Mouse (Mus musculus) CH12.LX (cell line): ENCODE data around the gene Ldlr. TPM values are rescaled to one million over a fixed set of nuclear protein-coding genes. Genes with fewer than 3 reads are reported as not detected.
A peak's percentile ranks its signal among the peaks of the same experiment; 100 is the strongest.

Source experiments
- DNase-seq: peaks from one replicate; pipeline ENCODE4 v3.0.0-alpha.2; 2013; ENCODE audit errors: extremely low read depth
- H3K27ac ChIP-seq: 2 replicates; pipeline ENCODE4 v1.5.1; 2012; ENCODE audit warnings: low read depth, mild to moderate bottlenecking, control low read depth, moderate library complexity; ENCODE audit not compliant: insufficient read depth
- H3K27me3 ChIP-seq: replicated peaks from 2 replicates; pipeline ENCODE3; 2012; ENCODE audit warnings: inconsistent platforms
- H3K36me3 ChIP-seq, 2 experiments: replicated peaks in 1 of 2; 2 replicates each; pipeline versions ENCODE3 to v1.6.1; 2012; ENCODE audit warnings: inconsistent platforms in 1 of 2, low read length in 1 of 2, mild to moderate bottlenecking in 1 of 2, mixed read lengths in 1 of 2, moderate library complexity in 1 of 2; ENCODE audit not compliant: control insufficient read depth in 1 of 2, insufficient read depth in 1 of 2
- H3K4me1 ChIP-seq, 2 experiments: 2 replicates each; pipeline ENCODE4 v1.6.1; 2012; ENCODE audit warnings: inconsistent platforms in 1 of 2, moderate library complexity in 1 of 2; ENCODE audit not compliant: insufficient read depth in 2 of 2, control insufficient read depth in 1 of 2
- H3K4me2 ChIP-seq: 2 replicates; pipeline ENCODE4 v1.6.1; 2012; ENCODE audit warnings: low read depth, mild to moderate bottlenecking, control low read depth; ENCODE audit not compliant: poor library complexity, insufficient read depth, severe bottlenecking
- H3K4me3 ChIP-seq, 3 experiments: fragments of 150-350 bp in 1 of 3; sonication (generic) in 1 of 3; replicated peaks in 1 of 3; 2 replicates each; pipeline versions ENCODE3 to v1.5.1; 2011 to 2012; ENCODE audit warnings: low read depth in 2 of 3, low read length in 2 of 3, mild to moderate bottlenecking in 2 of 3, moderate library complexity in 2 of 3, control low read depth in 1 of 3, improper control_type of control experiment in 1 of 3, inconsistent platforms in 1 of 3, mixed read lengths in 1 of 3; ENCODE audit not compliant: poor library complexity in 1 of 3
- H3K79me2 ChIP-seq: replicated peaks from 2 replicates; pipeline ENCODE4 v1.6.1; 2012; ENCODE audit warnings: mild to moderate bottlenecking, moderate library complexity; ENCODE audit not compliant: control insufficient read depth, poor library complexity, insufficient read depth, severe bottlenecking; ENCODE audit errors: extremely low read depth
- H3K9ac ChIP-seq: 2 replicates; pipeline ENCODE4 v1.6.1; 2012; ENCODE audit warnings: low read depth, mild to moderate bottlenecking, control low read depth, moderate library complexity; ENCODE audit not compliant: insufficient read depth
- H3K9me3 ChIP-seq: replicated peaks from 2 replicates; pipeline ENCODE3; 2012; ENCODE audit warnings: low read length, inconsistent platforms, mixed read lengths
- BHLHE40 ChIP-seq: IDR thresholded peaks from 2 replicates; pipeline ENCODE4 v1.6.1; 2011; ENCODE audit warnings: mild to moderate bottlenecking, low read depth, low read length, improper control_type of control experiment
- CHD2 ChIP-seq: IDR thresholded peaks from 2 replicates; pipeline ENCODE4 v1.6.1; 2011; ENCODE audit warnings: low read length, improper control_type of control experiment
- CTCF ChIP-seq, 2 experiments: IDR thresholded peaks in 1 of 2; conservative IDR thresholded peaks in 1 of 2; 2 replicates each; pipeline ENCODE4 v1.5.1; 2011 to 2012; ENCODE audit warnings: low read depth in 2 of 2, low read length in 2 of 2, improper control_type of control experiment in 1 of 2, inconsistent platforms in 1 of 2, mild to moderate bottlenecking in 1 of 2, moderate library complexity in 1 of 2
- ELF1 ChIP-seq: IDR thresholded peaks from 2 replicates; pipeline ENCODE4 v1.6.1; 2014; ENCODE audit warnings: low read depth, mild to moderate bottlenecking, inconsistent platforms, low read length, improper control_type of control experiment
- EP300 ChIP-seq: IDR thresholded peaks from 2 replicates; pipeline ENCODE4 v1.6.1; 2011; ENCODE audit warnings: low read length, improper control_type of control experiment
- ETS1 ChIP-seq: conservative IDR thresholded peaks from 2 replicates; pipeline ENCODE4 v1.6.1; 2012; ENCODE audit warnings: low read depth, mild to moderate bottlenecking, inconsistent platforms, low read length, improper control_type of control experiment, moderate library complexity
- GABPA ChIP-seq: IDR thresholded peaks from 2 replicates; pipeline ENCODE4 v1.6.1; 2012; ENCODE audit warnings: low read depth, low read length, improper control_type of control experiment, inconsistent platforms; ENCODE audit not compliant: insufficient replicate concordance
- IRF4 ChIP-seq: IDR thresholded peaks from 2 replicates; pipeline ENCODE4 v1.6.1; 2014; ENCODE audit warnings: low read depth, mild to moderate bottlenecking, inconsistent platforms, low read length, improper control_type of control experiment
- MAFK ChIP-seq: IDR thresholded peaks from 2 replicates; pipeline ENCODE4 v1.6.1; 2011; ENCODE audit warnings: low read length, improper control_type of control experiment; ENCODE audit not compliant: insufficient replicate concordance
- MAX ChIP-seq: IDR thresholded peaks from 2 replicates; pipeline ENCODE4 v1.6.1; 2011; ENCODE audit warnings: low read length, improper control_type of control experiment
- MAZ ChIP-seq: IDR thresholded peaks from 2 replicates; pipeline ENCODE4 v1.6.1; 2012; ENCODE audit warnings: low read depth, mild to moderate bottlenecking, inconsistent platforms, low read length, improper control_type of control experiment, moderate library complexity
- MEF2A ChIP-seq: IDR thresholded peaks from 2 replicates; pipeline ENCODE4 v1.6.1; 2014; ENCODE audit warnings: low read depth, mild to moderate bottlenecking, inconsistent platforms, low read length, improper control_type of control experiment, borderline replicate concordance
- MXI1 ChIP-seq: IDR thresholded peaks from 2 replicates; pipeline ENCODE4 v1.6.1; 2011; ENCODE audit warnings: mild to moderate bottlenecking, low read depth, low read length, improper control_type of control experiment
- MYC ChIP-seq: IDR thresholded peaks from 2 replicates; pipeline ENCODE4 v1.6.1; 2011; ENCODE audit warnings: low read depth, mild to moderate bottlenecking, improper control_type of control experiment, low read length
- NELFE ChIP-seq: IDR thresholded peaks from 2 replicates; pipeline ENCODE4 v1.6.1; 2011; ENCODE audit warnings: low read depth, low read length, improper control_type of control experiment
- NRF1 ChIP-seq: IDR thresholded peaks from 2 replicates; pipeline ENCODE4 v1.6.1; 2014; ENCODE audit warnings: low read depth, mild to moderate bottlenecking, inconsistent platforms, low read length, improper control_type of control experiment, moderate library complexity
- PAX5 ChIP-seq: IDR thresholded peaks from 2 replicates; pipeline ENCODE4 v1.6.1; 2012; ENCODE audit warnings: low read length, inconsistent platforms, mixed read lengths
- POLR2A ChIP-seq: IDR thresholded peaks from 2 replicates; pipeline ENCODE4 v1.6.1; 2011; ENCODE audit warnings: low read depth, mild to moderate bottlenecking, improper control_type of control experiment, low read length
- POLR2AphosphoS2 ChIP-seq: IDR thresholded peaks from 2 replicates; pipeline ENCODE4 v1.6.1; 2011; ENCODE audit warnings: low read depth, low read length, improper control_type of control experiment
- RAD21 ChIP-seq: IDR thresholded peaks from 2 replicates; pipeline ENCODE4 v1.6.1; 2011; ENCODE audit warnings: low read depth, mild to moderate bottlenecking, low read length, improper control_type of control experiment, moderate library complexity
- SIN3A ChIP-seq: IDR thresholded peaks from 2 replicates; pipeline ENCODE4 v1.6.1; 2012; ENCODE audit warnings: low read length, improper control_type of control experiment, inconsistent platforms
- TBP ChIP-seq: conservative IDR thresholded peaks from 2 replicates; pipeline ENCODE4 v1.6.1; 2011; ENCODE audit warnings: low read depth, low read length, improper control_type of control experiment
- TCF12 ChIP-seq: IDR thresholded peaks from 2 replicates; pipeline ENCODE4 v1.6.1; 2014; ENCODE audit warnings: low read depth, mild to moderate bottlenecking, inconsistent platforms, low read length, improper control_type of control experiment
- UBTF ChIP-seq: IDR thresholded peaks from 2 replicates; pipeline ENCODE4 v1.6.1; 2012; ENCODE audit warnings: low read depth, mild to moderate bottlenecking, inconsistent platforms, low read length, improper control_type of control experiment, moderate library complexity
- USF2 ChIP-seq: conservative IDR thresholded peaks from 2 replicates; pipeline ENCODE4 v1.6.1; 2011; ENCODE audit warnings: low read depth, low read length, improper control_type of control experiment
- ZMIZ1 ChIP-seq: IDR thresholded peaks from 2 replicates; pipeline ENCODE4 v1.6.1; 2012; ENCODE audit warnings: low read depth, mild to moderate bottlenecking, inconsistent platforms, low read length, improper control_type of control experiment
- ZNF384 ChIP-seq: IDR thresholded peaks from 2 replicates; pipeline ENCODE4 v1.6.1; 2012; ENCODE audit warnings: low read depth, low read length, improper control_type of control experiment, inconsistent platforms
- dilution Hi-C: fragments of 300-500 bp; cut with MboI; formaldehyde crosslinking; loops from 2 replicates; pipeline ENCODE4 v1.14.3; 2020; ENCODE audit warnings: low sequenced_read_pairs; ENCODE audit not compliant: extremely low pct_unique_long_range_greater_than_20kb, extremely low pct_ligation_motif_present
- in situ Hi-C: fragments of 300-500 bp; cut with MboI; formaldehyde crosslinking; loops from 3 replicates; pipeline ENCODE4 v1.14.3; 2019; ENCODE audit warnings: low sequenced_read_pairs, low pct_ligation_motif_present, low pct_unique_long_range_greater_than_20kb, mixed read lengths
- polyA plus RNA-seq: library from polyadenylated mRNA; unstranded; fragments of >175 nt; gene quantifications from 2 replicates; pipeline ENCODE4 v1.2.1, GENCODE M21; 2012; ENCODE audit warnings: low read depth; ENCODE audit not compliant: insufficient read length
- total RNA-seq, 2 experiments: library from RNA; depleted of rRNA; stranded (reverse); fragments of 300-350 nt in 1 of 2; fragments of >200 nt in 1 of 2; gene quantifications; 2 replicates each; pipeline ENCODE4 v1.2.3; 2012 to 2014

Gene Ldlr
- total and polyA plus RNA-seq, 3 experiments: 24.0 to 34.7 (median 24.9) TPM

DNA sequence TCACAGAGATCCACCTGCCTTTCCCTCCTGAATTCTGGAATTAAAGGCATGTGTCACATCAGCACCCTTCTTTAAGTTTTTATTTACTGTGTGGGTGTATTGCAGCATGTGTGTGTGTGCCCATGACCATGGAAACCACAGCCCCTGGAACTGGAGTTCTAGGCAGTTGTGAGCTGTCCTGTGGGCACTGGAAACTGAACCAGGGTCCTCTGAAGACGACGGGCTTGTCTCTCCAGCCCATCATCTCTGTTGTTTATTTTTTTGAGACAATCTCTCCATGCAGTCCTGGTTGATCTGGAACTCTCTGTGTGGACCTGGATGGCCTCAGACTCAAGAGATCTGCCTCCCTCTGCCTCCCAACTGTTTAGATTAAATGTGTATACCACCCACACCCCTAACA is 6.3 kb upstream of the Ldlr start:
- dilution Hi-C loops: no loop called here
- in situ Hi-C loops: no loop called here
- H3K9me3 ChIP-seq: no peaks in the 10 kb centered on the region
- peaks cover 0 to 29% of the 10 kb centered on the region in 2 experiments; a peak in 2 of 4 replicates for H3K4me1 ChIP-seq
- TF ChIP-seq UBTF (no peak), MAZ (no peak), NRF1 (no peak), POLR2AphosphoS2 (no peak), IRF4 (no peak), CTCF (conservative IDR thresholded peaks at IDR 0.05 in 1 of 2, IDR thresholded peaks at IDR 0.05 in 1 of 2; ENCODE audit: low read depth in 2 of 2, low read length in 2 of 2) (no peak)
- no peak overlapping the region for H3K9ac ChIP-seq
- no peak overlapping the region for H3K27ac ChIP-seq
- H3K79me2 ChIP-seq: no peaks in the 10 kb centered on the region
- no peak overlapping the region for H3K4me3 ChIP-seq
- no peak overlapping the region for H3K4me2 ChIP-seq
- DNase-seq: no peak
- no peaks in the 10 kb centered on the region for H3K36me3 ChIP-seq
- H3K27me3 ChIP-seq: no peaks in the 10 kb centered on the region

DNA sequence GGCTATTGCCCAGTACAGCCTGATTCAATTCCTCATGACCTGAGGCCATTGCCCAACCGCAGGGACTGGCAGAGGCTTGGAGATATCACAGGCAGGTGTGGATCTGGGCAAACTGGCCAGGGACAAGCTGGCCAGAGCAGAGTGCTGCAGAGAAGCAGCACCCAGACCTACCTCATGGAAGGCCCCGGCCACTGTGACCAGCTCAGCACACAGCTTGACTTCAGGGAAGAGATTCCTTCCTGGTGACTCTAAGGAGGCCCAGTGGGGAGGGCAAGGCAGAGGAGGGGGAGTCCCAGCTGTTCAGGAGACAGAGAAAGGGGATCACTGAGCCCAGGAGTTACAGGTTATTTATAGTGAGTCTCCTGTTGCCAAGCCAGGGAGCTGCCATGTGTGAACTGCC is 2.2 kb upstream of the Ldlr start:
- TF ChIP-seq SIN3A: no peak
- no peak for TF ChIP-seq TBP
- no peak for TF ChIP-seq ZMIZ1
- no peak for TF ChIP-seq POLR2A
- TF ChIP-seq RAD21: no peak
- no peak for TF ChIP-seq ETS1
- no peak for TF ChIP-seq EP300
- no peak for TF ChIP-seq MEF2A
- TF ChIP-seq ZNF384: no peak
- no peak for TF ChIP-seq MAX
- TF ChIP-seq, all 38 proteins: peak for 0
- H3K27me3 ChIP-seq: no peaks in the 10 kb centered on the region
- dilution Hi-C loops (no loop called here), in situ Hi-C loops (no loop called here)
- H3K79me2 ChIP-seq: peaks cover 18% of the 10 kb centered on the region
- H3K9me3 ChIP-seq: no peaks in the 10 kb centered on the region
- H3K4me3 ChIP-seq: no peak overlapping the region
- no peak overlapping the region for H3K4me2 ChIP-seq
- peaks cover 0 to 12% of the 10 kb centered on the region in 2 experiments for H3K36me3 ChIP-seq
- no peak for DNase-seq
- peaks cover 3 to 43% of the 10 kb centered on the region in 2 experiments for H3K4me1 ChIP-seq
- H3K27ac ChIP-seq: no peak overlapping the region
- H3K9ac ChIP-seq: no peak overlapping the region

- in situ Hi-C loops: no loop called here
- no peak overlapping the region for H3K27ac ChIP-seq
- no peaks in the 10 kb centered on the region for H3K27me3 ChIP-seq
- peak overlapping the region; percentile 83 to 90 (median 85) for H3K4me3 ChIP-seq
- H3K9me3 ChIP-seq: no peaks in the 10 kb centered on the region
- H3K4me2 ChIP-seq: peak overlapping the region; percentile 67
- DNase-seq: peak; percentile 92
- peaks cover 0 to 39% of the 10 kb centered on the region in 2 experiments for H3K36me3 ChIP-seq
- peak overlapping the region; percentile 45 for H3K9ac ChIP-seq
- dilution Hi-C loops: no loop called here
- peaks cover 49% of the 10 kb centered on the region for H3K79me2 ChIP-seq
- peaks cover 8 to 68% of the 10 kb centered on the region in 2 experiments for H3K4me1 ChIP-seq
- TF ChIP-seq PAX5: no peak
- TF ChIP-seq IRF4: peak; percentile 11; the same call in 1 of the 2 replicates
- peak; percentile 18 for TF ChIP-seq MXI1
- TF ChIP-seq NRF1: no peak
- TF ChIP-seq CHD2: peak; percentile 18
- peak; percentile 60 for TF ChIP-seq SIN3A
- TF ChIP-seq ZMIZ1: peak; percentile 51
- no peak; the same call in 1 of the 2 replicates for TF ChIP-seq ELF1
- peak; percentile 80 for TF ChIP-seq TCF12
- no peak for TF ChIP-seq RAD21
- TF ChIP-seq BHLHE40: peak; percentile 15; the same call in 1 of the 2 replicates
- TF ChIP-seq MYC: peak; percentile 80; the same call in 1 of the 2 replicates
- TF ChIP-seq USF2: no peak
- TF ChIP-seq NELFE: peak; percentile 21; the same call in 1 of the 2 replicates
- no peak for TF ChIP-seq MAFK
- TF ChIP-seq POLR2A: peak; percentile 69
- no peak for TF ChIP-seq GABPA
- TF ChIP-seq CTCF (conservative IDR thresholded peaks at IDR 0.05 in 1 of 2, IDR thresholded peaks at IDR 0.05 in 1 of 2; ENCODE audit: low read depth in 2 of 2, low read length in 2 of 2): no peak
Observed at GRCm38 (mm10) chr9:21724147-21724536, 859 bp downstream of the Ldlr start.
